Mouse (Mus musculus) T-helper 17 cell (primary cell): Measurements from ENCODE around the gene Smco3.
"Not testable (repeated sequence)": the region's sequence is repeated elsewhere in the genome, so short reads cannot be mapped to it uniquely, and the experiment has no call there.

ENCODE experiments used
- in situ Hi-C, 2 experiments: fragments of 300-600 bp; cut with MboI, MseI; formaldehyde crosslinking; loops; 1 replicate in 1 of 2; 2 replicates in 1 of 2; pipeline ENCODE4 v1.15.1; 2025; ENCODE audit warnings: high pct_unique_total_duplicates in 2 of 2

Gene Smco3

GRCm38 (mm10) chr6:136835352-136835751 lies at the start of gene Smco3:
Gene Smco3 (minus strand): TSS chr6:136835452.
- in situ Hi-C loops, result loop anchor here in 1 of 2 experiments (5.0 kb wide), 1 partner anchor 88 kb away; no protein-coding TSS in a partner anchor

- in situ Hi-C loops, result not testable (repeated sequence)
These were observed 49.5 kb upstream of the Smco3 start for GRCm38 (mm10) chr6:136884766-136885165.

DNA sequence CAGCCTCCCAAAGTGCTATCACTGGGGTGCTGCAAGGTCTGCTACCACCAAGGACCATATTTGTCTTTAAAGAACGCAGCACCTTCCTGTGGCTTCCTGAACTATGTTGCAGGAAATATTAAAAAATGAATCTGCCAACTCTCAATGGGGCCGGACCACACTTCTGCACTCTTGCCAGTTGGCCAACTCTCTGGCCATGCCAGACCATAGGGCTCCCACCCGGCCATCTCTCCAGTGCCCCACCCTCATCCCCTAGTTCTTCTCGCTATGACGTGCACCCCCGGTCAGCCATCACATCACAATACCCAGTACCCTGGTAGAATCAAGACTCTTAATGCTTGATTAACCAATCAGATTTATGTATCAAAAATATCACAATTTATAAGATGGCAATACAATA lies 48.7 kb upstream of the Smco3 start:
- in situ Hi-C loops, result no loop called here

GRCm38 (mm10) chr6:136883431-136883915 lies 48.2 kb upstream of the Smco3 start:
- in situ Hi-C loops, result no loop called here

GRCm38 (mm10) chr6:136881678-136882077 lies 46.4 kb upstream of the Smco3 start:
- in situ Hi-C loops, result no loop called here

DNA sequence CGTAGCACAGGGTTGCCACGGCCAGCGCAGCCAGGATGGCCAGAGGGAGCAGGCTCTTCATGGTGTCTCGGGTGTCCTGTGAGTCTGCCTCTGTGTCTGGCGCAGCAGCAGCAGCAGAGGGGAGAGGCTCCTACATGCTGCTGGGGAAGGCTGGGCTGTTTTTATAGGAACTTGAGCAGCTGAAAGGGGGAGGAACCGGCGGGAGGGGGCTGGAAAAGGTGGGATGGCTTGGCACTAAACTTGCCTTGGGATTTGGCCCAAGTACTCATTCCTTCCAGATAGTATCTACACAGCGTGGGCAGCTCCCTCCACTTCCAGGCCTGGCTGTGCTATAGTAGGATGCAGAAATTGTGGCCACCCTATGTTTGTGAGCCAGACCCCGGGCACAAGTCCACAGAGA lies 40.4 kb upstream of the Smco3 start, which contains the start of gene Mgp:
TSS of gene Mgp (minus strand) at position 154 of the 400 bp plus-strand sequence.
- in situ Hi-C loops, result loop anchor here in 1 of 2 experiments (10.0 kb wide), 1 partner anchor 289 kb away; no protein-coding TSS in a partner anchor

GRCm38 (mm10) chr6:136874599-136874998 lies 39.3 kb upstream of the Smco3 start:
- in situ Hi-C loops, result loop anchor here in 1 of 2 experiments (10.0 kb wide), 1 partner anchor 290 kb away; no protein-coding TSS in a partner anchor

GRCm38 (mm10) chr6:136868921-136869320 lies 33.7 kb upstream of the Smco3 start:
- in situ Hi-C loops, result no loop called here

GRCm38 (mm10) chr6:136866150-136866549 lies 30.9 kb upstream of the Smco3 start:
- in situ Hi-C loops, result no loop called here

DNA sequence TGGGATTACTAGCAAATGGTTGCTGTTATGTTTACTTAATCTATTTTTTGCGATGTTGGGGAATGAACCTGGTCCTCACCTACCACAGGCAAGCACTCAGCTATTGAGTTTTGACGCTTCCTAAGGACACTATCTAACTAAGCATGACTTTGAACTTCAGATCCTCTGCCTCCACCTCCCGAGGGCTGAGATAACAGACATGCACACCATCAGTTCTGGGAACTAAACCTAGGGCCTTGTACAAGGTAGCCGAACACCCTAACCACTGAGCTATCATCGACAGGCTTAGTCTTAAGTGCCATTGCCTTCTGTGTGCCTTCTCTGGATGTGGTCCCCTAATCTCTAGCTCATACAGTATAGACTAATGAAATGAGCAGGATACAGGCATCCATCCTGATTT lies 30.1 kb upstream of the Smco3 start:
- in situ Hi-C loops, result no loop called here

DNA sequence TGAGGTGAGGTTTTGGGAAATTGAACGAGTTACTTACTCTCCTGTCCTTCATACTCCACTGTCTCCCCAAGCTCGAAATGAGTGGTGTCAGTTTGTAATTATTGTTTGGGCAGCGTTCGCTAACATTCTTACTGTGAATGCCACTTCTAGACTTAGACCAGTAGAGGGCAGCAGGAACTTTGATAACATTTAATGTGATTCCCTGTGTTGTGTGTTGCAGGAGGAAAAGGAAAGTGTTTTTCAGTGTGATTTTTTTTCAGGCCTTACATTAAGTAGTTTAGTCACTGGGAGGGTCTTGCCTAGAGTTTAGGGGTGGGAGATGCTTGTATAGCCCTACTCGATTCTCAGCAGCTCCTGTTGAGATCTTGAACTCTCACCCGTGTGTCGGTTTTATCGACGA lies 25.8 kb upstream of the Smco3 start:
- in situ Hi-C loops, result loop anchor here in 1 of 2 experiments (5.0 kb wide), 1 partner anchor 61 kb away; the partner anchor contains the start of genes Erp27 and Pde6h

GRCm38 (mm10) chr6:136858420-136858819 lies 23.2 kb upstream of the Smco3 start:
- in situ Hi-C loops, result loop anchor here (5.0 kb wide), 2 partner anchors 109 to 124 kb away; no protein-coding TSS in a partner anchor

GRCm38 (mm10) chr6:136857873-136858260 lies 22.6 kb upstream of the Smco3 start:
- in situ Hi-C loops, result loop anchor here (5.0 kb wide), 2 partner anchors 109 to 124 kb away; no protein-coding TSS in a partner anchor

GRCm38 (mm10) chr6:136857186-136857872 lies 22.1 kb upstream of the Smco3 start, which contains the start of gene Art4:
Gene Art4 (minus strand): TSS chr6:136857733.
- in situ Hi-C loops, result loop anchor here (5.0 kb wide), 2 partner anchors 110 to 125 kb away; no protein-coding TSS in a partner anchor

GRCm38 (mm10) chr6:136856071-136856636 lies 20.9 kb upstream of the Smco3 start:
- in situ Hi-C loops, result loop anchor here (5.0 kb wide), 2 partner anchors 111 to 126 kb away; no protein-coding TSS in a partner anchor

GRCm38 (mm10) chr6:136855183-136855582 lies 19.9 kb upstream of the Smco3 start:
- in situ Hi-C loops, result loop anchor here (5.0 kb wide), 2 partner anchors 112 to 127 kb away; no protein-coding TSS in a partner anchor

DNA sequence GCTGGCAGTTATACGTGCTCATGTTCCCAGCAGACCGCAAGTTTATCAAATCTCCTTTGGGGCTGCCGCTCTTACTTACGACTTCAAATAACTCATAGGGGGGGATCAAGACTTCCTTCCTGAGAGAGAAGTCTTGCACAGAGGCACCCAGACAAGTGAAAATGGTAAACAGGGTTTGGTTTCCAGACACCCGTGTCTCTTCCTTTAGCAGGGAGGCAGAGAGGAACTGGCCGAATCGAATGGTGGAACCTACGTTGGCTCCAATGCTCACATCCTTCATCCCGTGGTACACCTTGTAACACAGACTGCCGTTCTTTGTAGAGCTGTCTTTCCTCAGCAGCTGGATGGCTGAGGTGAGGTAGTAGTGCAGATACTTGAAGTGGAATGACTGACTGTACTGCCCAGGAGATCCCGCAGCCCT lies 19.1 kb upstream of the Smco3 start:
- in situ Hi-C loops, result no loop called here

DNA sequence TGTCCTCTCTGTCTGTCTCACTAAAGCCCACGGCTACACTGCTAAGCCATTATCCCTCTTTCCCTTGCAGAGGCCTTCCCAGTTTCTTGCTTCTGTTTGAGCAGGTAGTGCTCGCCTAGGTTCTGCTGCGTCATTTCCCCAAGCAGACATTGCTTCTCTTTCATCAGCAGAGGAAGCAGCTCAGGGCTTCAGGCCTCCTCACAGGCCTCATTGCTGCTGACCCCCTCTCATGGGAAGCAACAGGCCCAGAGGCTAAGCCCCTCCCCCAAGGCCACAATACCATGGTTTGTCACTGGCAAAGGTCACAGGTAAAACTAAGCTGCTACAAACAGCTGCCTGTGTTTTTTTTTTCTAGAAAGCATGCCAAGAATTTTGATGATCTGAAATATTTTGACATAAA lies 17.5 kb upstream of the Smco3 start:
- in situ Hi-C loops, result no loop called here

DNA sequence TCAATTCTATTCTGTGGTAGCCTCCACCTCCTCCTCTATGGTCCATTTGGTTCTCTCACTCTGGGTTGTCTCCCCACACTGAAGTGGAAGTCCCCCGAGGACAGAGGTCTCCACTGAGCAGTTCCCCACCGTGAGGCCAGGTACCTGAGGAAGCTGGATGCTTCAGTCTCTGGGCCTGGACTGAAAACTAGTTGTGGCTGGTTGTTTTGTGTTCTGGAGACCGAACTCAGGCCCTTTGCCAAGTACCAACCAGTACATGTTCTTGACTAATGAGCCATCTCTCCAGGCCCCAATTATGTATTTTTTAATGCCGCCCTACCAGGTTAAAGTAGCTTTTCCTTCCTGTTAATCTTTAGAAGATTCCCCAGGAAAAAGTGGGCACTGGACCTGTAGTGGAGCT lies 17.1 kb upstream of the Smco3 start:
- in situ Hi-C loops, result no loop called here

GRCm38 (mm10) chr6:136850267-136850666 lies 15.0 kb upstream of the Smco3 start:
- in situ Hi-C loops, result no loop called here

DNA sequence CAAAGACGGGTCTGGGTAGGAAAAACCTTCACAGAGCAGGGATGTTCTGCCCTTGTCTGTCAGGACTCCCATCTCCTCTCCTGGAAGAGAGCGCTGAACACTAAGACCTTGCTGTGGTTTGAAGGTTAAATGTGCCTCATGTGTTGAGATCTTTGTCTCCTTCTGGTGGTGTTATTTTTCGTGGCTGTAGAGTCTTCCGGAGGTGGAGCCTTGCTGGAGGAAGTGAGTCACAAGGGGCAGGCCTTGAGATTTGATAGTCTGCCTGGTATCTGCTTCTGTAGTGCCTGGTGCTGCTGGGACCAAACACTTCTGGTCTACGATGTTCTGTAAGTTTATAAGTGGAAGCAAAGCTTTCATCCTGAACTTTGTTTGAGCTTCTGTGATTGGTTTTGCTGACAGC lies 13.7 kb upstream of the Smco3 start:
- in situ Hi-C loops, result no loop called here

- in situ Hi-C loops, result no loop called here
These were observed 13.1 kb upstream of the Smco3 start for GRCm38 (mm10) chr6:136848399-136848798.
